Mouse (Mus musculus): Measurements from ENCODE around the gene Ppp2r5d. TPM values are rescaled to one million over a fixed set of nuclear protein-coding genes. Genes with fewer than 3 reads are reported as not detected.

The Ppp2r5d gene
- 10 to 100 TPM; 37.0 to 40.6 TPM for total RNA-seq (2021)
- long read RNA-seq, experiment 1, transcript Ppp2r5d-201 (15 exons, 2,926 nt): major isoform, 21 of 42 reads
- long read RNA-seq, experiment 1, partial matches to known transcripts: 13 of 42 reads
- long read RNA-seq, experiment 1, other reads (novel, unspliced or antisense): 7 of 42 reads
- long read RNA-seq, experiment 2, transcript Ppp2r5d-201 (15 exons, 2,926 nt): major isoform, 32 of 43 reads
- long read RNA-seq, experiment 2, partial matches to known transcripts: 6 of 43 reads
- long read RNA-seq, experiment 2, other reads (novel, unspliced or antisense): 2 of 43 reads

DNA sequence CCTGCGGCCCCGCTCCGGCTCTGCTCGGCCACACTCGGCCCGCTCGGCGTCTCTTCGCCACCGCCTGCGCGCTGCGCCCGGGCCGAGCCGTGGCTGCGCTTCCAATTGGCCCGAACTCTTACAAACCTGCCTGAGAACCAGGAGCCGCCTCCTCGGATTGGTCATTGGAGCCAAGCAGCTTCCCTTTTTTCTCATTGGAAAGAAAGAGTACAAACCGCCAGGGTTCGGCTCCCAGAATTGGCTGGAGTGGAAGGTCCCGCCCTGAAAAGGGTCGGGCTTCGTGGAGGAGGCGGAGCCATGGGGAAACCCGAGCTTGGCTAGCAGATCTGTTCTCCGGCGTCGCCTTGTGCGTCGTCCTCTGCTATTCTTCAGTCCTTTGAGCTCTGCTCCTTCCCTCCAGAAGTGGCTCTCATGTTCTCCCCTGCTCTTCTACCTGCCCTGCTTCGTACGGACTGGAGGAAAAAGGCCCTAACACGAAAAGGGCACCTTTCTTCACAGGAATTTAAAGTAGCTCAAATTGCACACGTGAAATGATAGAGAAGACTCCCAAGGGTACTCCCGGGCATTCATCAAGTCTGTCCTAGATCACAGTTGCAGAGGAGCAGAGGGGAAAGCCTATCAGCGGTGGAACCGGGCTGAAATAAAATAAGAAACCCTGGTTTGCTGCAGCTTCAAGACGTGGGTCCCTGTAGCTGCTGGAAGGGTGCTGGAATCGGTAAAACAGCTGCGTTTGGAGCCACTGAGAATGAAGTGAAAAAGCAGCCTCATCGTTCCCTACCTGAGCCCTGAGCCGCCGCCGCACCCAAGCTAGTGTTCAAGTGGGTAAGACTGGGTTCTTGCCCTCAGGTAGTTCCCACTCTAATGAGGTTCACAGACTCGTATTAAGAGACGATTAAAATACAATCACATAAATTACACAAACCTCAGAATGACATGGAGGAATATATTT, at the start of gene Ppp2r5d:
Gene Ppp2r5d (minus strand): TSS at position 225 of the 949 bp plus-strand sequence.
- peak; percentile 92 for DNase-seq

DNA sequence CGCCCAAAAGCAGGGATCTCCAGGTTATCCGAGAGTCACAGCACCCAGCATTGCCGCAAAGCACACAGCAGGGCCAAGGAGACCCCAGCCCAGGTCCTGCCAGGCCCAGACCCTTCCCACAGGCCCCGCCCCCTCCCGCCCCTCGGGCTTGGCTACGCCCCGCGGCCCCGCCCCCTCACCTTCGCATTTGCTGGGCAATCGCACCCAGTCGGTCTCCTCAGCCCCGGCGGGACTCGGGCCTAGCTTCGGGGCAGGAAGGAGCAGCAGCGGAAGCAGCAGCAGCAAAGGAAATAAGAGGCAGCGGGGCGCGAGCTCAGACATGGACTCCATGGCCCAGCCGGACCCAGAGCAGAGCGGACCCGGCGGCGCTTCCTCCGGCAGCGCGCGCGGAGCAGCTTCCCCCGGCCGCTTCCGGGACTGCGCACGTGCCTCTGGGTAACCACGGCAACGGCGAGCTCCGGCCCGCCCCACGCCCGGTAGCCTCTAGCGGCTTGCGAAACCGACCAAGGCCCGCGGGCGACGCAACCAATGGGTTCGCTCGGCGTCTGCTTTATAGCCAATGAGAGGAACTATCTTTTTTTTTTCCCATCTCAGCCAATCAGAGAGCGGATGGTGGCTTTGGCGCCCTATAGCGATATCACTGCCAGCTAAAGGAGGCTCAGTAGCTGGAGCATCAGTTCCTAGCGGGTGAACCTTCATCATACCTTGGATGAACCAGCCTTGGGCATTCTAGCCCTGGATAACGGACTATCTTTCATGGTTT, 47.1 kb upstream of the Ppp2r5d start, which contains the start of gene Cnpy3:
Gene Cnpy3 (minus strand): TSS at position 421 of the 763 bp plus-strand sequence.
- peak; percentile 97 for DNase-seq

DNA sequence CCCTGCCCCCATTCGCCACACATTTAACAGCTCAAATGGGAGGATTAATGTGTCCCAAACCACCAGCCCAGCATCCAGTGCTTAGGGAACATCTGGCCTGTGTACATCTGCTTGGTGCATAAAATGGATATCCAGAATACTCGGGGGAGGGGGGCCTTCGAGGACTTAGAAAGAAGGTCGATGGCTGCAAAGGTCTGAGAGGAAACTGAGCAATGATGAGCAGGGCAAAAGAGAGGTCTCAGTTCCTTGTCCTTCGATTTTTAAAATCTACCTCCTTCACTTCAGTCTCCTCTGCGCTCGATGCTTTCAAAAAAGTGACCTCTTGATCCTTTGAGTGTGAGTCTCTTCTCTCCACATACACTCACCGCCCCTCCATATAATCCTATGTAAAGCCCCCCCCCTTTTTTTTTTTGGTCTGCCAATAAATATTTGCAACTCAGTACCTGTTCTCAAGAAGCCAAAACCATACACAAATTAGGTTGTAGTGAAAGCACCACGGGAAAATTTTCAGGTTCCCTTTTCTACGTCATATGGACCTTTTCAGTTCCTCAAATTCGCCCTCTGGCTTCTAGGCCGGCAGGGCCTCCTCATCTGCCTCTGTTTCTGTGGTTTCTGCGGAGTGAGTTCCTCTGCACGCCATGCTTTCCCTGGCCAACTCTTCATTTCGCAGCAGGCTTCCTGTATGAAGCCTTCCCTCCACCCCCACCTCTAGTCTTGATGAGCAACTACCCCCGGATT, 46.3 kb upstream of the Ppp2r5d start:
- DNase-seq: no peak

DNA sequence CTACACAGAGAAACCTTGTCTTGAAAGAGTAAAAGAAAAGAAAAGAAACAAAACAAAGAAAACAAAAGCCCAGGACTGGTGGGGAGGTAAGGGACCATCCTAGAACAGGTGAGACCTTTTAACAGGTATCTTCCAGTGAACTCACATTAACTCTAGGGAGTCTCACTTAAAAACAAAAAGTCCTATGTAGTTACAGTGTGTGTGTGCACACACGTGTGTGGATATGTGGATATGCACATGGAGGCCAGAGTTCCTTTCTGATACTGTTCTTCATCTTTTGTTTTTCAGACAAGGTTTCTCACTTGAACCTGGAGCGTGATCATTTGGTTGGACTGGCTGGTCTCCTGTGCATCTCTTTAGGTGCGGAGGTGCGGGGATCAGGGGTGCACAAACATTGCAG, 45.7 kb upstream of the Ppp2r5d start:
- DNase-seq: no peak

DNA sequence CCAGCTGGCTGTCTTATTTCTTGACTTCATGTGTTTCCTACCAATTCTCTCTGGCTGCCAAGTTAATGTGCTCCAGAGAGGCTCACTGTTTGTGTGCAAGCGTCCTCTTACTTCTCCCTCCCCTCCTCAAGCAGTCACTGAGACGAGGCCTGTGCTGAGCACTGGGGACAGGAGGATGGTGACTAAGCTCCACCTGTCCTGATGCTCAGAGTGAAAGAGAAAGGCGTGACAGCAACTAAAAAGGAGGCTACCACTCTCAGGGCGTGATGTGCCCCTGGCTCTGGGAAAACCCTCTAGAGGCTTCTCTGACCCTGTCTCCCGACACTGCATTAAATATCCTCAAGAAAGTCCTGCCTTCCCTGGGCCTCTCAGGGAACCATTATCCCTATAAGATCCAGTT, 44.4 kb upstream of the Ppp2r5d start:
- no peak for DNase-seq

DNA sequence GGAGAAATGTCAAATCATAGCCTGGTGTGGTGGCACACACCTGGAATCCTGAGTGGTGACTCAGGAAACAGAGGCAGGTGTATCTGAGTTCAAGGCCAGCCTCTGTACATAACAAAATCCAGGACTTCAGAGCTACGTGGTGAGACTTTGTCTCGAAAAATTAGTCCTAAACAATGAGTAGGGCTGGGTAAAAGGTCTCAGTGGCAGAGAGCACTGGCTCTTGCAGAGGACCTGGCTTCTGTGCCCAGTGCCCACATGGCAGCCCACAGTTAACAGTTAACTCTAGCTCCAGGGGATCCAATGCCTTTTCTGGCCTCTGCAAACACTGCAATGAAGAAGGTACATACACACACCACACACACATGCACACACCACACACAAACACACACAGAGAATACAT, 42.9 kb upstream of the Ppp2r5d start:
- no peak for DNase-seq

DNA sequence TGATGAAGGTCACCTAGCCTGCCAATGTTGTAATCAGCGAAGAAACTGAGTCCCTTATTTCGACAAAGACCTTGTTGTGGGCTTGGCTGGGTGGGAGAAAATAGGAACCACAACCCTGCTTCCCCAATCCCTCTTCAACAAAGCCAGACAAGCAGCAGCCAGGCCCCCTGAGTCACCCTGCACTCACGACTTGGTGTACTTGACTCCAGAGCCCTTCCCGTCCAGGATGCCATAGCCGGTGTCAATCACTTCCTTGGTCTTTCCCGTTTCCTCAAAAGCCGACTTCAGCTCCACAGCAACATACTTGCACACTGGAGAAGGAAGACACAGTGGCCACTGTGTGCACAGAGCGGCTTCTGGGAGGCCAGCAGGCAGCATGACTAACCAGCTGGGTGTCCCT, 42.3 kb upstream of the Ppp2r5d start:
- no peak for DNase-seq

DNA sequence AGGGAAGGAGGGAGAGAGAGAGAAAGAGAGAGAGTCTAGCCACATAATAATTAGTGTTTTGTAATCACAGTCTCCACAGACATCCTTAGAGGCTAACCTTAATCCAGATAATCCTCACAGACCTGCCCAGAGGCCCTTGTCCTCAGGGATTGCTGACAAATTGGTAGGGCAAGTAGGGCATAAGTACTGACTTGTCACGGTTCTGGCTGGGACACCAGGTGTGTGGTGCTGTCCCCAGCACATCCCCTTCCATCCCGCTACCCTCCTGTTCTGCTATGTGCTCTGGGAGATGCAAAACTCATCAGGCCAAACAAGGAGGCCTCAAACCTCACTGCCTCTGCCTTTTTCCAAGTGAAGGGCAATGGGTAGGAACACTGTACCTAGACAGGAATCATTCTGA, 40.6 kb upstream of the Ppp2r5d start:
- DNase-seq: no peak

DNA sequence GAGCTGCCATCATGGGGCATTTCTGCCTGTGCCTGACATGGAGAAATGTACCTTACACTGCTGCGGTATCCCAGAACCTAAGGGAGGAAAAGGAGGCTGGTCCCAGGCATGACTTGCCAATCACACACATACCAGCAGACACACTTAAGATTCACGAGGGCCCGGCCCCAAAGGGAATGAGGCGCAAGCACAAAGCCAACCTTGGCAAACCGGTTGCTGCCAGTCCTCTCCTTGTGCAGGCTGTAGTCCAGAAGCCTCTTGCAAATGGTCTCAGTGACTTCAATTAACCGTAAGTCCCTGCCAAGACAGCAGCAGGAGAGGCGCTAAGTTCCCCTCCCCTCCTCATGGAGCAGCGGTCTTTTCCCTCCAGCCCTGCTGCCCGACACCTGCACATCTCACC, 38.1 kb upstream of the Ppp2r5d start:
- no peak for DNase-seq

DNA sequence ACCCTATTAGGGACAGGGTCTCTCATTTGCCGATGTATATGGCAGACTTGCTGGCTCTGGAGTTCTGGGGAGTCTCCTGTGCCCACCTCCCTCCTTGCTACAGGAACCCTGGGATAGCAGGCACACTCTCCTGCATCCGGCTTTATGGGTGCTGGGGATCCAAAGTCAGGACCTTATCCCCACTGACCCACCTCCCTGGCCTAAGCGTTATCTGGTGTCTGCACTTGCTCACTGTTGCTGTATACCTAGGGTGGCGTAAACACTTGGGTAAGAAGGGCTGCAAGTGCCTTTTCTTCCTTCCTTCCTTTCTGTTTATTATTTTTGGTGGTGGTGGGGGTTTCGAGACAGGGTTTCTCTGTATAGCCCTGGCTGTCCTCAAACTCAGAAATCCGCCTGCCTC, 36.4 kb upstream of the Ppp2r5d start:
- DNase-seq: no peak

DNA sequence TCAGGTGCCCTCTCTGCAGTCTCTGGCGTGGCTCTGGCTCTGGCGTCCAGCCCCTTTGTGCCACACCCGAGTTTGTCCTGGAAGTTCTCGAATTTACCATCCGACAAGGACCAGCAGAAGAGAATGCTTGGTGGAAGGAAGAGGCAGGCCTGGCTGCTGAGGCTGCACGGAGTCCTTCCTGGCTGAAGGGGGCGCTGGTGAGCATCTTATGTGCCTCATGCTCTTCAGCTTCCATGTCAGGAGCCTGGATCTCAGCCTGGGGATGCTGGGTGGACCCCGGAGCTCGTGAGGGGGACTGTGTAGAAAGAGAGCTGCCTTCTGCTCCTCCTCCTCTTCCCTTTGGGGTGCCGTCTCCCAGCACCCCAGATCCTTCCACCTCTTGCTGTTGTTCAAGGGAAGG, 31.2 kb upstream of the Ppp2r5d start:
- DNase-seq: peak; percentile 47

DNA sequence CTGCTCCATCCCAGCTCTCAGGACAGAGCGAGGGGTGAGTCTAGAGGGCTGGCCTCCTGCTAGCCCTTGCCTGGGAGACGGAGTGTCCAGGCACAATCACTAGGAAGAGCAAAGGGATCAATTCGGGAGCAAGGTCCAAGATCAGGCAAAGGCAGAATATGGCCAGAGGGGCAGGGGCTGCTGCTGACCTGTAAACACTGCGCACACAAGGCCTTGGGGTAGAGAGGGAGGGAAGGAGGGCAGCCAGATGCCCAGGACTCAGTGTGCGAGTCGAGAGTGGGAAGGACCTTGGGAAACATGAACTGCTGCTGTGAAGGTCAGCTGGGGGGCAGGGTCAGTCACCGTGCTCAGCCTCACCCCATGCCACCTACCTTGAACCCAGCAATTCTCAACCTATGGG, 30.4 kb upstream of the Ppp2r5d start:
- DNase-seq: no peak

DNA sequence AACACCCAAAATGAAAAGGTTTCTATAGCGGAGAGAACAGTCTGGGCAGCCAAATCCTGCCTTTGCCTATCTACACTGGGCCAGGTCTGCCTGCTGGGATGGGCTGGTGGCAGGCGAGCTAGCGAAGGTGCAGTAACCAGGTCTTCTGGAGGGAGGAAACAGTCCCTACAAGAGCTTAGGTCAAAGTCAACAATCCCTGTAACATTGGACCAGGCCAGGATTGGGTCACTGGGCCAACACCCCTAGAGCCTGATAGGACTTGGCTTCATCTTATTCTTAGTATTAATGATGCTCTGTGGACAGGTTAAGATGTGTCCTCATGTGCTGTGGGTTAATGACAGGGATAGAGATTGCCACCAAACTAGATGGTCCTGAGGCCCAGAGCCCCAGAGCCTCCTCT, 29.1 kb upstream of the Ppp2r5d start:
- no peak for DNase-seq

DNA sequence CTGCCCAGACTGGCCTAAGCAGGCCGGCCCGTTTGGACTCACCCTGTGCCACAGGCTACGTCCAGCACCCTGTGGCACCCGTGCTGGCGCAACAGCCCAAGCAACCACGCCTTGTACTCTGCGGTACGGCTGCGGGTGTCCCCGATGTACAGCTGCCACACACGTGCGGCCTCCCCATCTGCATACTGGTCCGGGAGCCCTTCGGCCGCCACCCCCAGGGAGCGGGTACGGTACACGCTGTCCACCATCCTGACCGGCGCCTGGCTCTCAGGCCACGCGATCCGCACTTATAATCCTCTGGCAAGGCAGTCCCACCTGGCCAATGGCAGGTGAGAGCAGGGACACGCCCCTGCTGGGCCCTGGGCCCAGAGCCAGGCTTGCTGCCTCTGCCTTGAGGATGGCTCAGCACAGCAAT, 24.0 kb upstream of the Ppp2r5d start, which contains the start of gene Gnmt:
Gene Gnmt (minus strand): TSS at position 265 of the 415 bp plus-strand sequence.
- DNase-seq: no peak

DNA sequence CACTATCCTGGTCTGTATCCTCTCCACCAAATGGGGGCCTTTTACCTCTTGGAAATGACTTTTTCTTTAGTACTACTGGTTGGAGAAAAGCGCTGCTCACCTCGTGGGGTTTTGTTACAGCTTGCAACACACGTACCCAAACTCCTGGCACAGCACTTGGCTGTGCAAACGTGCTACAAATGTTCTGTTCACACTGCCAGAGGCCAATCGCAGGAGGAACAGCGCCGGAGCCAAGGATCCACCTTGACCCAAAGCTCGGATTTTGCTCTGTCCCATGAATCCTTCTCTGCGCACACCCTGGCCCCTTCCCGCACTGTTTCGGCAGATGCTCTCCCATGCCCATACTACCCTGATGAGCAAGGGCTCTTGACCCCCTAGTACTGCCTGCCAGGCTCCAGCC, 23.6 kb upstream of the Ppp2r5d start:
- no peak for DNase-seq

DNA sequence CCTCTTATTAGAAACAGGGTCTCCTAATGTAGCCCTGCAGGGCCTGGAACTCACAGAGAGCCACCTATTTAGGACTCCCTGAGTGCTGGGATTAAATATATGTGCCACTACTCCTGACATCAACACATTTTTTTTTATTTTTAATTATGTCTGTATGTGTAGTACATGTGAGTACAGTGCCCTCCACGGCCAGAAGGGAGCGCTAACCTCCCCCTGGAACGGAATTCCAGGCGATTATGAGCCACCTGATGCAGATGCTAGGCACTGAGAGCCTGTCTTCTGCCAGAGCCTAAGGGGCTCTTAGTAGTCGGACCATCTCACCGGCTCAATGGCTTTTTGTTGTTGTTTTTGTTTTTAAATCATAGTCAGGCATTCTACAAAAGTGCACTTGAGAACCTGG, 23.1 kb upstream of the Ppp2r5d start:
- no peak for DNase-seq

DNA sequence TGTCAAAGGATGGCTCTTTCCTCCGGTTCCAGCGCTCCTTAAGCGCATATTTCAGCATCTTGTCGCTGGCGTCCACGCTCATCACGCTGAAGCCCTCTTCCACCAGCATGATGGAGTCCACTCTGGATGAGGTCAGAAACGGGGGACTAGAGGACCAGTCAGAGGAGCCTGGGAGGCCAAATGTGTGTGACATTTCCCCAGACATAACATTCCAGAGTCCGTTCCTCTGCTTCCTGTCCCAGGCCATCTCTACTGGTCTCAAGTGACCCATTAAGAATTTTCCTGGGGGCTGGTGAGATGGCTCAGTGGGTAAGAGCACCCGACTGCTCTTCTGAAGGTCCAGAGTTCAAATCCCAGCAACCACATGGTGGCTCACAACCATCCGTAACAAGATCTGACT, 22.4 kb upstream of the Ppp2r5d start:
- DNase-seq: no peak

DNA sequence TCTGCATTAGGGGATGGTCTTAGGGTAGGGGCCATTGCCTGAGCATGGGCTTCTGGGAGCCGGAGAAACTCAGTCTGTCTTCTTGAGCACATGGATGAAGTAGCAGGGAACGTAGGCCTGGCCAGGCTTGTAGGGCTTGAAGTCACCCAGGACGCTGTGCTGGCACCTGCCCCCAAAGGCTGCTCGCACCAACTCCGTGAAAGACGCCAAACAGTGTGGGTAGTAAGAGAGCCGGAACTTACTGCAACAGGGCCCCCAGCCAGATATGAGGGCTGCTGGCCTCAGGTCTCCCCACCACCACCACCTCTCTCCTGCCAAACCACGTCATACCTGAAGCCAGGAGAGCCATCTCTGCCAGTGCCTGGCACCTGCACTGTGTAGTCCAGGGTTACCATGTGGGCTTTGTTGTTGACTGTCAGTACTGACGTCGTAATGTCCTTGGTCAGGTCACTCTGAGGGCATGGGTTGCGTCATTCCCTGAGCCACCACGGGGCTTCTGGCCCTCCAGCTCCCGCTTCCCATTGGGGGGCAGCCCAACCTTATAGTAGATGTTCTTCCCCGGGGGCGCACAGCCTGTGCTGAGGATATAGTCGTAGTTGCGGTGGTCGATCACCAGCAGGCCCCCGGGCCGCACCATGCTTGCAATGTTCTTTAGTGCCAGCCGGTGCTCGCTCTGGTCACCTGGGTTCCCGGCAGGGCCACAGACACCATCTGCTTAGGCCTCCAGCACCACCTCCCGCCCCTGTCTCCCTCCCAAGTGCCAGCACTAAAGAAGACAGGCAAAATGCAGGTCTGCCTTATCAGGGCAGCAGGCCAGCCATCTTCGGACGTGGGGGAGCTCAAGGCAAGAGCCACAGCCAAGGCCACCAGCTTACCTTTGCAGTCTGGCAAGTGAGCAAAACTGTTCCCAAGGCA, 21.1 kb upstream of the Ppp2r5d start:
- DNase-seq: no peak

DNA sequence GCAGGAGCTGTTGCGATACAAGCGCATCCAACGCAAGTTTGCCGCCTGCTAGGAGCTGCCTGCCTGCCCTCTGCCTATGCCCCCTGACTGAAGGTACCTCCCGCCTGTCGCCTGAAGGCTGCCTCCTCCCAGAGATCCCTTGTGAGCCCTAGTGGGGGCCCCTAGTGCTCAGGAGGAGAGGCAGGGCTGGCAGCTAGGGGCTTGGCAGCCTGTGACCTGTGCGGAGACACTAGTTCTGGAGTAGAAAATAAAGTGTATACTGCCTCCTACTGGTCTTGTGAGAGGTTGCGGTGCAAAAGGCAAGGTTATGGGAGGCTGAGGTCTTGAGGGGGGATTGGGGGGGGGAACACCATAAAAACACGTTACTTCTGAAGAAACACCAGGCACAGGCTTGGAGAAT, 20.4 kb upstream of the Ppp2r5d start:
- no peak for DNase-seq

DNA sequence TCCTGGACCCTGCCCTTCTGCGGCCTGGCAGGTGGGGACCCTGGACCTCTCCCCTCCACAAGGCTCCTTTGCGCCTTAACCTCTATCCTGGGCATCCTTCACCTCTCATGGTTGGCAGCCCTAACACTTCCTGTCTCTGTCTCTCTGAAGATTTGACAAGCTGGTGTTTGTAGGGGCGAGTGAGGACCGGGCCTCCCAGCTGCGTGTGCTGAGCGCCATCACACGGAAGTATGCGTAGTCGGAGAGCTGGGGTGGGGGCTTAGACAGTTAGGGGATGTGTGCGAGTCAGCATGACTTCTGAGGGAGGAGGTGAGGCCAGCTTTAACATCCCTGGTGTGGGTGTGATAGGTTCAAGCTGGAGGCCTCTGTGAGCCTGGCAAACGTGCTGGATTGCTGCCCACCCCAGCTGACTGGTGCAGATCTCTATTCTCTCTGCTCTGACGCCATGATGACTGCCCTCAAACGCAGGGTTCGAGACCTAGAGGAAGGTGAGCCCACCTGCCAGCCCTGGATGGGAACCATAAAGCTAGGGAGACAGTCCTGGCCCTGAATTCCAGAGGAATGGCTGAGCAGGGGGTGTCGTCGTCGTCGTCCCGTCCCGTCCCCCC, 19.7 kb upstream of the Ppp2r5d start:
- DNase-seq: no peak
